Mouse (Mus musculus) B cell, adult 2 months (primary cell): ENCODE measurements around the gene Idh2.
"Not testable (repeated sequence)": the region's sequence is repeated elsewhere in the genome, so short reads cannot be mapped to it uniquely, and the experiment has no call there.

Source experiments
- DNase-seq, 2 experiments: peaks; one replicate each; pipeline ENCODE4 v3.0.0; 2022

The Idh2 gene

DNA sequence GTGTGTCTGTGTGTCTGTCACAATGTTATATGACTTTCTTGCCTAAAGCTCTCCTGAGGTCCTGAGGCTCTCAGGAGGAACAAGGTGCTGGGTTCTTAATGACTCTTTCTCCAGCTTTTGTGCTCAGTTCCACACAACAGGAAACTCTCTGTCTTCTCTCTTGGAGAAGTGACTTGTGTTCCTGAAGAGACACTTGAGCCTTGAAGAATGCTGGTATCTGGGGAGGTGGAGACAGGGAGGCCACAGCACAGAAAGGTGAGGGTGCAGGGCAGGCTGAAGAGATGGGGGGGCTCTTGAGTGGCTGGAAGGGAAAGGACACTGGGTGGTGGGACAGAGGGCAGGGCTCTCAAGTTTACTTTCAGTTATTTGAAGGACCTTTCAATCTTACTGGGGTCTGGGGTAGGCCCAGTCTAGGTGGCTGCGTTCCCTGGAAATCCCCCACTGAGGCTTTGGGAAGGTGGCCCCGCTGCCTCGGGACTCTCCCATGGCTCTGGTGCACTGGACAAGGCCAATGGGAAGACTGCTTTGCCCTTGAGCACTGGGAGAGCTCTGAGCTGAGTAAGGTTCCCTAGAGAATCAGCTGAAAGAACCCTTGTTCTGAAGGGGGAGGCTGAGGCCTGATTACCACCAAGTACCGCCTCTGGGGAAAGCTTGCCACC, 56.7 kb downstream of the Idh2 start:
- DNase-seq, result no peak

DNA sequence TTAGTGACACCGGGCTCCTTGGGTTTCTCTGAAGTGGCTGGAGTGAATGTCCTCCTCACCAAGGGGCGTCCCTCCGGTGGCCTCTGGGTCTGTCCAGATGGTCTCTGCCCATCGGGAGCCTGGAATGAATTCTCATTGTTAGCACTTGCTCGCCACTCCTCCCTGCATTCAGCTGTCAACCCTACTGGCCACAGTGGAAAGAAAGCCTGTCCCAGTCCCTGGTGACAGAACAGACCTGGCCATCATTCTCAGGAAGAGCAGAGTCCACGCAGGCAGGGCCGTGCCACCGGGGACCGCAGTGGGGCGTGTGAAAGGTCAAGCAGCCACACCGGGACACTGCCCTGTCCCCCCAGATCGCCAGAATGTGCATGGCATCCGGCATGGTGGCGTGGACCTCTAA, 57.4 kb downstream of the Idh2 start:
- DNase-seq, result no peak

DNA sequence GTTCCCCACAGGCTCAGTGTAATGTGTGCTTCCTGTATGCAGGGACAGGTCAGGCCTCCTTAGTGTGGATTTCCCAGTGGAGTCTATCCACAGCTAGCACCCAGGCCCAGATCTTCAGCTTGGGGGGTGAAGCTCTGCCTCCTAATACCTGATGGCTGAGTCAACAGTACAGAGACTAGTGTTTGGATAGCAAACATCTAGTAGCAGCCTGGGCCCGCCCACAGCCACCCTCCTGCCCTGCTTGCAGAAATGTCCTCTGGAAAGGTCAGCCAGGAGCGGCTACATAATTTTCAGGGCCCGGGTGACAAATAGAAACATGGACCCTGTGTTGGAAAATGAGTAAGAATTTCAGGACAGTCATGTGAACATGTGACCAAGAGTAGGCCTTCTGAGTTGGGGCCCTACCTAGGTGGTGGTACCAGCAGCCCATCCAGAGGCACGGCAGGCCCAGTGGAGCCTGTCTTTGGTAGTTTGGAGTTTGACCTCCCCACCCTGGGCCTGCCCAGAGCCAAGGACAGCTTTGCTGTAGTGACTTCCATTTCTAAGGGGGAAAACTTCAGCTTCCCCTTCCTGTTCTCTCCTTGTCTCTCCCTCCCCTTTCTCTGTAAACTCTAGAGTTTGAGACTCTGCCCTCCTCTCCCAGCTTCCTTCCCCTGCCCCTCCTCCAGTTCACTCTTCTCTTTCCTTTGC, 58.0 kb downstream of the Idh2 start:
- no peak for DNase-seq

DNA sequence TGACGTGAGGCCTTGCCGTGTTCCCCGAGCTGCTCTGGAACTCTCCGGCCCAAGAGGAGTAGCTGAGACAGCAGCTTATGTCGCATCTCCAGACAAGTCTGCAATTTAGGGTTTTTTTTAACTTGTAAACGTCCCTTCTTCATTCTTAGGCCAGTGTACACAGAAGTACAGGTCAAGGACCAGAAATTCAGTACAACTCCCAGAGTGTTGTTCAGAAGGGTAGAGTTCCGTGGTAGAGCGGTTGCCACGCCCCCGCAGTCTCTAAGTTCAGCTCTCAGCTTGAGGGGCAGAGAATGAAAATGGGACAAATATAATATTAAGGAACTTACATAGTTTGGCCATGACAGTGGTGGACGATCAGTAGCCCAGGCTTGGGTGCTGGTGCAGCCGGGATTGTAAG, 59.4 kb downstream of the Idh2 start:
- DNase-seq, result no peak

DNA sequence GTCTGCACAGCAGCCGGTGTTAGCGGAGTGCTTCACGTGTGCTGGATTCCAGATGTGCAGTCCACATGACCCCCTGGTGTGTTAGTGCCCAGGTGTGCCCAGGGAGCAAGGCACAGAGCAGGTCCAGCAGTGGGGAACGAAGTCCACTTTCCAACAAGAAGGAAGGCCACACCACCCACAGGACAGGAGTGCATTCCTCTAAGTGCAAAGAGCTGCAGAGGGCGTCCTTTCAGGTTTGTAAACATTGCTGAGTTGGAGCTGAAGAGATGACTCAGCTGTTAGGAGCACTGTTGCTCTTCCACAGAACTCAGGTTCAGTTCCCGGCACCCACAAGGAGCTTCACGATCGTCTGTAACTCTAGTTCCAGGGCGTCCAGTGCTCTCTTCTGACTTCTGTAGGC, 62.0 kb downstream of the Idh2 start:
- no peak for DNase-seq

DNA sequence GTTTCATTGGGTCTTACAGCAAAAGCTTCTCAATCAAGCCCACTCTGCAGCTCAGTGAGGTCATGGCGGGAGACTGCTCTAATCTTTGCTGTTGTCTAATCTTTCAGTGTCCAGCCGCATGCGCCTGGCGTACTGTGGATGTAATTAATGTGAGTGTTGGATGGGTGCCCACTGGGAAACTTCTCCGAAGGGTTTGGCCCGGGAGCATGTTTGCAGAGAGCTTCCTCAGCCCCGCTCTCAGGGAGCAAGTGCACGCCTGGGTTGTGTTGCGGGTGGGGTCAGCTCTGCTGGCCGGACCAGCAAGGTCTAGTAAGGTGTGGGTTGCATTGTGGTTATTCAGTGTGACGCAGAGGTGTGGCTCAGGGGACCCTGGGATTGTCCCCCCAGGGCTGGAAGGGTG, 62.9 kb downstream of the Idh2 start:
- DNase-seq, result no peak

DNA sequence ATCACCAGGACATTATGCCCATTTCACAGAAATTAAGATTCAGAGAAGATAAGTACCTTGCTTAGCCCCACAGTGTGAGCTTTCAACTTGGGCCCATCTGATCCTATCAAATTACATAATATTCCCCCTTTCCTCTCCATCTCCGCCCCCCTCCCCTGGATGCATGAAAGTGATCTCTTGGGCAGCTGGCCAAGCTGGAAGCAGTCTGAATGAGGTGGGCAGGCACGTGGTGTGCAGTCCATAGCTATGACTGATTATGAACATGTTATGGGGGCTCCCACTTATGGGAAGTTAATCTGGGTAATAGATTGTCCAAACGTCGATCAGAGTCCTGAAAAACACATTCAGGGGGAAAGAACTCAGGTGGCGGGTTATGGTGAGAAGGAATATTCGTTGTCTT, 63.4 kb downstream of the Idh2 start:
- no peak for DNase-seq

DNA sequence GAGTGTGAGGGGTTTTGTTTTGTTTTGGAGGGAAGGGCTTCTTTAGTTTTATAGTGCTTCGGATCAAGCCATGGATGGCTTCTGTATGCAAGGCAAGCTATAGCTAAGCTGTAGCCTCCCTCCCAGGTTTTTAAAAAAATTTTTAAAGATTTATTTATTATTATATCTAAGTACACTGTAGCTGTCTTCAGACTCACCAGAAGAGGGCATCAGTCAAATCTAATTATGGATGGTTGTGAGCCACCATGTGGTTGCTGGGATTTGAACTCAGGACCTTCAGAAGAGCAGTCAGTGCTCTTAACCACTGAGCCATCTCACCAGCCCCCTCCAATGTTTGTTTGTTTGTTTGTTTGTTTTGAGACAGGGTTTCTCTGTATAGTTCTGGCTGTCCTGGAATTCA, 64.8 kb downstream of the Idh2 start:
- not testable (repeated sequence) for DNase-seq

DNA sequence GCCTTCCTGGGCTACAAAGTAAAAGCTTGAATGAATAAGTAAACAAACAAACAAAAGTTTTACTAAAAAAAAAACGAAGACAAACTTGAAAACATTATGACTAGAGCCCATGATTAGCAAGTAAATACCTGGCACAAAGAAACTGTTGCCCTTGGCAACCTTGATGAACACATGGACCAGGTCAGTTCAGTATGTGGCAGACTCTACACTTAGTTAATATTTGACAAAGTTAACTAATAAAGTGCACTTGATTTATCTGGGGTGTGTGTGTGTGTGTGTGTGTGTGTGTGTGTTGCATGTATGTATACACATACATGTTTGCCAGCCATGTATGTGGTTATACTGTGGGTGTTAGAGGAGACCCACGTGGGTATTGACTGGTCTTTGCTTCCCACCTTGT, 65.4 kb downstream of the Idh2 start:
- DNase-seq, result no peak

DNA sequence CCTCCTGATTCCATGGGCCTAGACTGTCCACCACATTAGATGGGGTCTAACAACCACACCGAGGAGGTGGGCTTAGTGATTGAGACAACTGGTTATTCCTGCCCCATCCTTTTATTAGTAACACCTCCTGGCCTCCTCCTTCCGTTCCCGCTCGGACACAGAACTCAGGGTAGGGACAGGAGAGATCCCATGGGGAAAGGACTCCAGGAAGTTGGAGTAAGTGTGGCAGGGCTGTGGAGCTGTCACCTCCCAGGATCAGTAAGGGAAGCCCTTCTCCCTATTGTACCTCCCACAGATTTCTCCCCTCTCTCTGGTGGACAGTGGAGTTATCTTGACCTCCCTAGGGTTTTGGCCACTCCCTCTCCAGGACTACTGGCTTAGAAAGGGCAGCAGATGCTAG, 68.2 kb downstream of the Idh2 start:
- no peak for DNase-seq
